Mouse (Mus musculus): ENCODE measurements around the gene Ubr4. TPM values are rescaled to one million over a fixed set of nuclear protein-coding genes. Genes with fewer than 3 reads are reported as not detected.

Ubr4 gene
- polyA plus RNA-seq, 1 experiment from 2014 or later = 100 TPM

- no peak overlapping the region for H3K4me2 ChIP-seq (ENCODE audit: low read depth, low read length, severe bottlenecking)
- no peak for ATAC-seq (replicated peaks; ENCODE audit: low FRiP score)
- H3K27ac ChIP-seq (ENCODE audit: low read depth, low read length) = no peak overlapping the region
- peaks cover 11% of the 10 kb centered on the region; the same call in 1 of the 2 replicates for H3K4me1 ChIP-seq (replicated peaks; ENCODE audit: control insufficient read depth, insufficient read depth, low read length)
- no peaks in the 10 kb centered on the region for H3K9me3 ChIP-seq (ENCODE audit: control insufficient read depth, low read length)
- no peaks in the 10 kb centered on the region for H3K27me3 ChIP-seq (ENCODE audit: control insufficient read depth, insufficient read depth, low read length)
- peak; percentile 68 for DNase-seq (ENCODE audit: low spot score)
- WGBS = 56% methylated on average over 4 of the region's 4 CpGs
- no peak overlapping the region for H3K9ac ChIP-seq (ENCODE audit: low read length)
- H3K4me3 ChIP-seq (ENCODE audit: low read depth, low read length) = no peak overlapping the region
- H3K36me3 ChIP-seq (ENCODE audit: control insufficient read depth, insufficient read depth, low read length) = no peaks in the 10 kb centered on the region; the same call in 1 of the 2 replicates
Observed at GRCm38 (mm10) chr4:139312632-139313031, 39.8 kb upstream of the Ubr4 start.

GRCm38 (mm10) chr4:139318449-139318848 lies 34.0 kb upstream of the Ubr4 start:
- DNase-seq (ENCODE audit: low spot score) = no peak
- WGBS = 95% methylated on average over 11 of the region's 11 CpGs

DNA sequence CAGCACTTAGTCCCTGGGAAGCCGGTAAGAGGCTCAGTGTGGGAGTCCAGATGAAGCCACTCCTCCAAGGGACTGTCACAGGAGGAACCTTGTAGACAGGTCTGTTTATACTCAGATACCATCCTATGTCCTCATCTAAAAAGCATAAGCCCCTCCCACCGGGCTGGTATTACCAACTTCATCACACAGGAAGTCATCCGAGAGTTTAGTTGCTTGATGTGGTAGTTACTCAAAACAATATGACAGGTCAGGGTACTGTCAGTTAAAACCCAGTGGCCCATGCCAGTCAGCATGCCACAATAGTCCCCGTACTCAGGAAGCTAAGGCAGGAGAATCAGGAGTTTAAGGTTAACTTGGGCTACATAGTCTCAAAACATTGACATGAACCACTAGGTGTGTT lies 32.7 kb upstream of the Ubr4 start:
- DNase-seq (ENCODE audit: low spot score) = no peak
- Histone ChIP-seq H3K9ac (ENCODE audit: low read length) (no peak overlapping the region), H3K27ac (ENCODE audit: low read depth, low read length) (no peak overlapping the region), H3K27me3 (ENCODE audit: control insufficient read depth, insufficient read depth, low read length) (no peaks in the 10 kb centered on the region), H3K4me2 (ENCODE audit: low read depth, low read length, severe bottlenecking) (no peak overlapping the region), H3K36me3 (ENCODE audit: control insufficient read depth, insufficient read depth, low read length) (no peaks in the 10 kb centered on the region; the same call in 1 of the 2 replicates), H3K4me3 (ENCODE audit: low read depth, low read length) (no peak overlapping the region), H3K9me3 (ENCODE audit: control insufficient read depth, low read length) (no peaks in the 10 kb centered on the region), H3K4me1 (replicated peaks; ENCODE audit: control insufficient read depth, insufficient read depth, low read length) (no peaks in the 10 kb centered on the region)
- no peak for ATAC-seq (replicated peaks; ENCODE audit: low FRiP score)
- WGBS = 91% methylated on average over 4 of the region's 4 CpGs

More at GRCm38 (mm10) chr4:139318449-139318848, 34.0 kb upstream of the Ubr4 start:
- Histone ChIP-seq H3K9me3 (ENCODE audit: control insufficient read depth, low read length) (no peaks in the 10 kb centered on the region), H3K4me1 (replicated peaks; ENCODE audit: control insufficient read depth, insufficient read depth, low read length) (no peaks in the 10 kb centered on the region), H3K4me2 (ENCODE audit: low read depth, low read length, severe bottlenecking) (no peak overlapping the region), H3K27me3 (ENCODE audit: control insufficient read depth, insufficient read depth, low read length) (no peaks in the 10 kb centered on the region), H3K27ac (ENCODE audit: low read depth, low read length) (no peak overlapping the region), H3K9ac (ENCODE audit: low read length) (no peak overlapping the region), H3K36me3 (ENCODE audit: control insufficient read depth, insufficient read depth, low read length) (no peaks in the 10 kb centered on the region; the same call in 1 of the 2 replicates), H3K4me3 (ENCODE audit: low read depth, low read length) (no peak overlapping the region)
- ATAC-seq (replicated peaks; ENCODE audit: low FRiP score) = no peak

DNA sequence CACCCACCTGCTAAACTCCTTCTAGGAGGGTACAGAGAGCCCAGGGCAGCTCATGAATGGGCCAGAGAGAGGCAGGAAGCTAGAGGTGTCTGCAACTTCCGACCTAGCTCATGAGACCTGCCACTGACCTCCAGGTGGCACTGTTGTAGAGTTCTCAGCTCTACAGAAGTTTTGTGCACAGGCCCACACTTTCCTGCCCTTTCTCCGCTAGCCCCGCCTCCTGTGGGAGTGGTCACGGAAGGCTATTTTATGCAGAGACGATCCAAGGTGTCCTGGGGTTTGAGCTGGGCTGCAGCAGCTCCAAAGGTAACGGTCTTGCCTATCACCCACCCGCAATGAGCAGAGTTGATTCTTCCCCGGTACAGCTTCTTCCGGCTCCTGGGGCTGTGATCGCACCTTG lies 21.8 kb upstream of the Ubr4 start:
- no peaks in the 10 kb centered on the region for H3K4me1 ChIP-seq (replicated peaks; ENCODE audit: control insufficient read depth, insufficient read depth, low read length)
- H3K4me3 ChIP-seq (ENCODE audit: low read depth, low read length) = peak overlapping the region; percentile 3; the same call in 1 of the 2 replicates
- H3K9ac ChIP-seq (ENCODE audit: low read length) = no peak overlapping the region
- 11% methylated on average over 10 of the region's 10 CpGs for WGBS
- H3K9me3 ChIP-seq (ENCODE audit: control insufficient read depth, low read length) = no peaks in the 10 kb centered on the region
- peak overlapping the region; percentile 44; the same call in 1 of the 2 replicates for H3K4me2 ChIP-seq (ENCODE audit: low read depth, low read length, severe bottlenecking)
- DNase-seq (ENCODE audit: low spot score) (peak; percentile 83), ATAC-seq (replicated peaks; ENCODE audit: low FRiP score) (no peak; the same call in 1 of the 2 replicates)
- H3K36me3 ChIP-seq (ENCODE audit: control insufficient read depth, insufficient read depth, low read length) = no peaks in the 10 kb centered on the region
- no peaks in the 10 kb centered on the region for H3K27me3 ChIP-seq (ENCODE audit: control insufficient read depth, insufficient read depth, low read length)
- no peak overlapping the region for H3K27ac ChIP-seq (ENCODE audit: low read depth, low read length)

GRCm38 (mm10) chr4:139334631-139335295 lies 17.6 kb upstream of the Ubr4 start:
- no peak for ATAC-seq (replicated peaks; ENCODE audit: low FRiP score)
- no peaks in the 10 kb centered on the region for H3K36me3 ChIP-seq (ENCODE audit: control insufficient read depth, insufficient read depth, low read length)
- no peak overlapping the region for H3K9ac ChIP-seq (ENCODE audit: low read length)
- no peaks in the 10 kb centered on the region for H3K4me1 ChIP-seq (replicated peaks; ENCODE audit: control insufficient read depth, insufficient read depth, low read length)
- H3K27me3 ChIP-seq (ENCODE audit: control insufficient read depth, insufficient read depth, low read length) = no peaks in the 10 kb centered on the region; the same call in 1 of the 2 replicates
- no peaks in the 10 kb centered on the region for H3K9me3 ChIP-seq (ENCODE audit: control insufficient read depth, low read length)
- DNase-seq (ENCODE audit: low spot score) = no peak
- no peak overlapping the region for H3K27ac ChIP-seq (ENCODE audit: low read depth, low read length)
- no peak overlapping the region for H3K4me3 ChIP-seq (ENCODE audit: low read depth, low read length)
- H3K4me2 ChIP-seq (ENCODE audit: low read depth, low read length, severe bottlenecking) = no peak overlapping the region
- WGBS = 87% methylated on average over 6 of the region's 9 CpGs

DNA sequence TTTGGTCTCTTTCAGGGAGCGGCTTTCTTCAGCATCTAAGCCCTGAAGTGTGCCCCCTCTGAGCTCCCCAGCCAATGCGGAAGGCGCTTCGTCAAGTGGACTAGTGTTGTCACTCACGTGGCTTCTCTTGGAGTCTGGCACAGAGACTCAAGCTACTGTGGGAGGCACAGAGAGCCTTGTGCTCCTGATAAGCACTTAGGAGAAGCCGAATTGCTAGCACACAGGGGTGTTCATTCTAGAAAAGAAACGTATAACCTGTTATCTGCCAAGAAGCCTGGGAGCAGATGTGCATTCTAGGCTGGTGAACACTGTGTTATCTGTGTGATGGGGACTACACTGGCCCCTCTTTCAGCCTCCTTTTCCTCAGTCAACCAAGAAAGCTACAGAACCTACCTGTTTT lies 16.9 kb upstream of the Ubr4 start:
- Histone ChIP-seq H3K4me2 (ENCODE audit: low read depth, low read length, severe bottlenecking) (no peak overlapping the region), H3K9me3 (ENCODE audit: control insufficient read depth, low read length) (no peaks in the 10 kb centered on the region), H3K4me3 (ENCODE audit: low read depth, low read length) (no peak overlapping the region), H3K27ac (ENCODE audit: low read depth, low read length) (no peak overlapping the region), H3K27me3 (ENCODE audit: control insufficient read depth, insufficient read depth, low read length) (no peaks in the 10 kb centered on the region; the same call in 1 of the 2 replicates), H3K36me3 (ENCODE audit: control insufficient read depth, insufficient read depth, low read length) (no peaks in the 10 kb centered on the region), H3K9ac (ENCODE audit: low read length) (no peak overlapping the region), H3K4me1 (replicated peaks; ENCODE audit: control insufficient read depth, insufficient read depth, low read length) (no peaks in the 10 kb centered on the region)
- DNase-seq (ENCODE audit: low spot score) = no peak
- 70% methylated on average over 7 of the region's 7 CpGs for WGBS
- ATAC-seq (replicated peaks; ENCODE audit: low FRiP score) = no peak

DNA sequence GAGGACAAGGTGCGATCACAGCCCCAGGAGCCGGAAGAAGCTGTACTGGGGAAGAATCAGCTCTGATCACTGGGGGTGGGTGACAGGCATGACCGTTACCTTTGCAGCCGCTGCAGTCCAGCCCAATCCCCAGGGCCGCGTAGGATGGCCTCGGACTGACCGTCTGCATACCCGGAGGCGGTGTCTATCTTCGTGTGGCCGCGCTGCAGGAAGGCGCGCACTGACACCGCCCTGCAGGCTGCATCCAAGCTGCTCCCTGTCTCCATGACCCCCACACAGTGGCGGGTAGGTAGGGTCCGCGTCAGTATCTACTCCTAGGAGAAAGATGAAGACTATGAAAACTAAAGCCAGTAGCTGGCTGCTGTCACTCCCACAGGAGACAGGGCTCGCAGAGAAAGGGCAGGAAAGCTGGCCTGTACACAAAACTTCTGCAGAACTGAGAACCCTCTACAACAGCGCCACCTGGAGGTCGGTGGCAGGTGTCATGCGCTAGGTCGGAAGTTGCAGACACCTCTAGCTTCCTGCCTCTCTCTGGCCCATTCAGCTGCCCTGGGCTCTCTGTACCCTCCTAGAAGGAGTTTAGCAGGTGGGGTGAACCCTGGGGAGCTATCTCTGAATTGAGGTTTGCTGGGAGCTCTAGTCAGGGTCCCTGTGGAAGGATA lies 15.5 kb upstream of the Ubr4 start:
- WGBS = 26% methylated on average over 24 of the region's 24 CpGs
- H3K27me3 ChIP-seq (ENCODE audit: control insufficient read depth, insufficient read depth, low read length) = no peaks in the 10 kb centered on the region; the same call in 1 of the 2 replicates
- H3K9me3 ChIP-seq (ENCODE audit: control insufficient read depth, low read length) = no peaks in the 10 kb centered on the region
- H3K9ac ChIP-seq (ENCODE audit: low read length) = no peak overlapping the region
- ATAC-seq (replicated peaks; ENCODE audit: low FRiP score) (no peak), DNase-seq (ENCODE audit: low spot score) (peak; percentile 87)
- H3K36me3 ChIP-seq (ENCODE audit: control insufficient read depth, insufficient read depth, low read length) = no peaks in the 10 kb centered on the region
- no peak overlapping the region; the same call in 1 of the 2 replicates for H3K4me3 ChIP-seq (ENCODE audit: low read depth, low read length)
- no peaks in the 10 kb centered on the region for H3K4me1 ChIP-seq (replicated peaks; ENCODE audit: control insufficient read depth, insufficient read depth, low read length)
- peak overlapping the region; percentile 13; the same call in 1 of the 2 replicates for H3K4me2 ChIP-seq (ENCODE audit: low read depth, low read length, severe bottlenecking)
- no peak overlapping the region for H3K27ac ChIP-seq (ENCODE audit: low read depth, low read length)

DNA sequence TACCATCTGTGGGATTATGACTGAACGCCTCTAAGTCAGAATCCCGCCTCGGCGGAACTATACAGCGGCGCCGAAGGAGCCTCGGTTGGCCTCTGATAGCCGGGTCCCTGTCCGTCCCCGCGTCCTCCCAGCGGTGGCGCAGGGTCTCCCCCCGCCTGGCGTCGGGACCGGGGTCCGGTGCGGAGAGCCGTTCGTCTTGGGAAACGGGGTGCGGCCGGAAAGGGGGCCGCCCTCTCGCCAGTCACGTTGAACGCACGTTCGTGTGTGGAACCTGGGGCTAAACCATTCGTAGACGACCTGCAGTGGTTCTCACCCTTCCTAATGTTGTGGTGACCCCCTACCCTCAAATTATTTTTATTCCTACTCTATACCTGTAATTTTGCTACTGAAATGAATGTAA lies 14.3 kb upstream of the Ubr4 start:
- H3K27me3 ChIP-seq (ENCODE audit: control insufficient read depth, insufficient read depth, low read length) = no peaks in the 10 kb centered on the region; the same call in 1 of the 2 replicates
- H3K27ac ChIP-seq (ENCODE audit: low read depth, low read length) = no peak overlapping the region
- H3K36me3 ChIP-seq (ENCODE audit: control insufficient read depth, insufficient read depth, low read length) = no peaks in the 10 kb centered on the region
- no peaks in the 10 kb centered on the region for H3K9me3 ChIP-seq (ENCODE audit: control insufficient read depth, low read length)
- H3K4me1 ChIP-seq (replicated peaks; ENCODE audit: control insufficient read depth, insufficient read depth, low read length) = no peaks in the 10 kb centered on the region
- H3K4me3 ChIP-seq (ENCODE audit: low read depth, low read length) = no peak overlapping the region
- H3K9ac ChIP-seq (ENCODE audit: low read length) = no peak overlapping the region
- DNase-seq (ENCODE audit: low spot score) = no peak
- H3K4me2 ChIP-seq (ENCODE audit: low read depth, low read length, severe bottlenecking) = no peak overlapping the region
- no peak for ATAC-seq (replicated peaks; ENCODE audit: low FRiP score)
- 58% methylated on average over 33 of the region's 33 CpGs for WGBS
